Mouse (Mus musculus): ENCODE data around the gene Snx29.

Gene Snx29

DNA sequence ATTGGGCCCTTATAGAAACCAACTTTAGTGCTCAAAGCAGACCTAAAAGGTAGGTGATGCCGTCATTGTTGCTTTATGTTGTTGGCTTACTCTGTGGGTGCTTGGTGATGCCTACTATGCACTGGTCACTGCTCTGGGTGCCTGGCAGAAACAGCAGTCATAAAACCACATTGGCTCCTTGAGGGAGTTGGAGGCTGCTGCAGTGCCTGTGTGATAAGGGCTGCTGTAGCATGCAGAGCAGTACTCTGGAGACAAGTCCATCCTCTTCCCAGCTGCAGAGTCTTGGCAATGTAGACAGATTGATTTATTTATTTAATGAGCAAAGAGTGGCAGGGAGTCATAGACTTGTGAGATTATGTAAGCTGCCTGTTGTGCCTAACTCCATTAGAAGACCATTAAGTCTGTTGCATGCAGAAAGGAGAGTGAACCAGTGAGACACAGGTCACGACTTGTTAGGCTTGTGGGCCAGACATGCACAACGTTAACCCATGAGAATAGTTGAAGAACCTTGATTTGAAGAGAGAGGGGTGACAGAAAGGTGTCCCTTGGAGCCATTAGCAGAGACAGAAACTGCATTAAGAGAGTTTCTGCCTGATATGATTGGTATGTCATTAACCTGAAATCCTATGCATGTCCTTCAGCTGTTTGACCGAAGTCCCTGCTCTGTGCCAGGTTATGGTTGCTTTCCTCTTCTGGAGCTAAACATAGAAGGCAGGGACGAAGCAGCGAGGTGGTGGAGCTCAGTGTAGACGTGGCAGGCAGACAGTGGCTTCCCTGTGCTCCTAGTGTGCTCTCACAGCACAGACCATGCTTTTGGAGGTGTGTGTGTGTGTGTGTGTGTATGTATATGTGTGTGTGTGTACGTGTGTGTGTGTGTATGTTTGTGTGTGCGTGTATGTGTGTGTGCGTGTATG, 267.3 kb downstream of the Snx29 start:
- no peak for DNase-seq (ENCODE audit: low spot score in 2 of 2)

DNA sequence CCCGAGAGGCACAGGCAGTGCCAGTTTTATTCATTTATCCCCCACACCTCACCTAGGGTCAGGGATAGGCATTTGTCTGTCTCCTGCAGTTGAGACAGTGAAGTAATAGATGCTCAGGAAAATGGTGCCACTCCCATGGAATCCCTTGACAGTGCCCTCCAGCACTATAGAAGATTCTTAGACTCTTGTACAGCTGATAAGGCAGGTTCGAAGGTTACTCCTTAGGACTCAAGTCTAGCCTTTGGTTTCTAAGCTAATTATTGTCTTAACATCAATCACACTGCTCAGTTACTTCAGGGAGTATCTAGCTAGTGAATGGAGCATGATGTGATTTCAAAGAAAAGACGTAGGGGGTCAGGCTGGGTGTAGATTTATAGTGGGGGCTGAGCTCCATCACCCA, 273.9 kb downstream of the Snx29 start:
- no peak for DNase-seq (ENCODE audit: low spot score in 2 of 2)

GRCm38 (mm10) chr16:11597769-11598168, 275.1 kb downstream of the Snx29 start:
- no peak for DNase-seq (ENCODE audit: low spot score in 2 of 2)

DNA sequence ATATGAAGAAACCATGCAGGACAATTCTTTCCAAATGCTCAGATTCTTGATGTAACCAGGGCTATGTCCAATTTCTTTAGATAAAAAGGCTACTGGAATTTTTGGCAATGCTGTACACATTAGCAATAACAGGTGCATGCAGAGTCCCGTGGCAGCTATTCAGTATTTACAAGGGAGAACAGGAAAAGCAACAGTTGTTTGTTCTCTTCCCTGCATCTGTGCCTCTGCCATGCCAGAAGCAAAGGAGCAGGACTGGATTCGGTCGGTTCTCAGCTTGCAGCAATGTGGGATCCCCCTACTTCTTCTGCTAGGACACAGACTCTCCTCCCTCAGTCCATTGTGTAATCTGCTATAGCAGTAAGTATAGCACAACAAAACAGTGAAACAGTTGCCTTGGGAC, 276.8 kb downstream of the Snx29 start:
- no peak for DNase-seq (ENCODE audit: low spot score in 2 of 2)

- DNase-seq (ENCODE audit: low spot score in 2 of 2), result no peak
Measured at GRCm38 (mm10) chr16:11601336-11602082, 278.8 kb downstream of the Snx29 start.

DNA sequence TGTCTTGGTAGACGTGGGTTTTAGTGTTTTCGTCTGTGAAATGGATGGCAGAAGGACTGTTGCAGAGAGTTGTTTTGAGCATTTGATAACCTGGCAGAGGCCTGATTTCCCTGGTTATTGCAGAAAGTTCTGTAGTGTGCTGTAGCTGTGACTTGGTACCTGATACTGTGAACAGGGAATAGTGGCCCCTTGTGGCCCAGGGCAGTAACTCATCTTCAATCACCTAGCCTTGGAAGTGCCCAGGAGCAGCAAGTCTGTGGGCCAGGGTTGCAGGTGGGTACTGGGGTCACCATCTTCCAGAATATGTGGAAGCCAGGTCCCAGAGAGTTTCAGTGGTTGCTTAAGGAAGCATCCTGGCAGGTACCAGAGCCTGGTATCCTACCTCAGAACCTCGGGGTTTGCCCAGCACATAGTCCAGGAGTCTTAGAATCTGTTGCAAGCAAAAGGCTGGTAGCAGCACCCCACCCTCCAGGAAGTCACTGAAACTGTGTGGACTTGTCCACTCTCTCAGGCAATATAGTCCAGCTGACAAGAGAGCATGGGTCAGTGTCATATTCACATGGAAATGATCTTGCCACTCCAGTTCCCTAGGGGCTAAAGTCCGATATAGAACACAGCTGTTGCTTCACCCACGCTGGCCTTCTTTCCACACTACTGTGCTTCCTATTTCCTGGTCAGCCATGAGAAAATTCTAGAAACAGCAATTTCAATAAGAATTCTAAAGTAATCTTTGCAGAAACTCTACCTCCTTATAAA, 281.1 kb downstream of the Snx29 start:
- DNase-seq (ENCODE audit: low spot score in 2 of 2), result no peak

GRCm38 (mm10) chr16:11612526-11613126, 289.9 kb downstream of the Snx29 start:
- DNase-seq (ENCODE audit: low spot score in 2 of 2), result no peak

GRCm38 (mm10) chr16:11614401-11615014, 291.8 kb downstream of the Snx29 start:
- DNase-seq (ENCODE audit: low spot score in 2 of 2), result no peak

- DNase-seq (ENCODE audit: low spot score in 2 of 2), result no peak
Measured at GRCm38 (mm10) chr16:11615633-11616032, 292.9 kb downstream of the Snx29 start.

- no peak for DNase-seq (ENCODE audit: low spot score in 2 of 2)
Measured at GRCm38 (mm10) chr16:11619951-11620350, 297.2 kb downstream of the Snx29 start.

DNA sequence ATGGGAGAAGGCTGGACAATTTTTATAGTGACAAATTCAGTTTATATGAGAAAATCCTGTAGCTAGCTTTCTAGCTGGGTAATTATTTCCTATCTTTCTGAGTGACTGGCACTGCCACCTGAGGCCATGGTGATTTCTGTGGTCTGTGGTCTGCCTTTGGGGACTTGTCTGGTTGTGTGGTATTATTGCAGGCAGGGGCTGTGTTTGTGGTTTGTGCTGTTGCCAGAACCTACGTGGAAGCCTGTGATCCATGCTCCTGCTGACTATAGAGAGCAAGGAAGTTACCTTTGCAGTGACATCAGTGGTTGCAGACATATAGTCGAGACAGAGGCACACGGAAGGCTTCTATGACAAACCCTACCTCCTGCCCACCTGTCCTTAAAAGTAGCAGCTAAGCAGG, 298.3 kb downstream of the Snx29 start:
- DNase-seq (ENCODE audit: low spot score in 2 of 2), result no peak

- no peak for DNase-seq (ENCODE audit: low spot score in 2 of 2)
Measured at GRCm38 (mm10) chr16:11621664-11622063, 299.0 kb downstream of the Snx29 start.

DNA sequence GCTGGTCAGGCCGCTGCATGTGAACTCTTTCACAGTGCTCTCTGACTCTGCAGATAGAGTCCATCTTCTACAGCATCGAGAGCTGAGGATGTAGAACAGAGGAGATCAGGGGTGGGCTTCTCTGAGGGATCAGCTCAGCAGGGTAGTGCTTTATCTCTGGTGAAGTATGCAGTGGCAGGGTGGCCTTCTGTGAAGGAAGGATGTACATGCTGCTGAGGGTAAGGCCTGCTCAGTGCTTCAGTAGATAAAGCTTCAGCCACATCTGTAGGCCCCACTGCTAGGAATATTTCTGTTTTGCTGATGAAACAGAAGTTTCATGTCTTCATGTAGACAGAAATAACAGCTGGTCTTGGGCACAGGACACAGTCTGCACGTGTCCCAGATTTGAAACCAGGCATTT, 300.3 kb downstream of the Snx29 start:
- no peak for DNase-seq (ENCODE audit: low spot score in 2 of 2)

DNA sequence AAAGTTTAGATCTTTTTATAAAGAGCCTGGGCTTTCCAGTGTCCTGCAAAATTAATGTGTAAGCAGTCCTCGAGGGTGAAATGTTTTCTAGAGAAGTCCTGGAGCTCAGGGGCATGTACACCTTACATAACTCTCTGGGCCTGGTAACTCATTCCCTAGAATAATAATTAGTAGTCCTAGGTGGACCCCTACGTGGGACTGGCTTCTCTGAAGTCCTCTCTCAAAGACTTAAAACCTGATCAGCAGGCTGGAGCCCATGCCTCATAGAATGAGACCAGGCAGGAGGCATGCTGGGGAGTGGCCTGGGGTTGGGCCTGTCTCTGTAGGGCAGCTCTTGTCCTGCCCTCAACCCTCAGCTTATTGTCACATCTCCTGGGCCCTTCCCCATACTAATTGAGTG, 301.4 kb downstream of the Snx29 start:
- no peak for DNase-seq (ENCODE audit: low spot score in 2 of 2)

DNA sequence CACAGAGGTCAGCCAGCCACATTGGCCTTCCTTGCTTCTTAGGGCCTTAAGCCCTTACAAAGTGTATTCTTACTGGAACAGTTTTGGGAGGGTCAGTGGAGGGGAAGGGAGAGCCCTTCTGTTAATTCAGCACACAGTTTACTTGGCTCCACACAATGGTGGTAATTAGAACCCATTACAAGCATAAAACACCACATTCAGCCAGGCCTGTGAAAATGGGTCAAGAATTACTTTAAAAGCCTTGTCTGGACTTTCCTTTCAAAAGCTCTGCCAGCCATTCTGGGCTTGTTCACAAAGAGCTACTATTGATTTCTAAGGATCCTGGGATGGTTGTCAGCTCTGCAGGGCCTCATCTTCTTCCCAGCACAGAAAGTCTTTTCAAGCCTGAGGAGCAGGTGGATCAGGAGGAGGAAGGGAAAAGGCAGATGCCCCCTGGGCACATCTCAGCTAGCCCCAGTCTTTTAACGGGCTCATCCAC, 303.3 kb downstream of the Snx29 start:
- DNase-seq (ENCODE audit: low spot score in 2 of 2), result no peak

GRCm38 (mm10) chr16:11626616-11627015, 303.9 kb downstream of the Snx29 start:
- DNase-seq (ENCODE audit: low spot score in 2 of 2), result no peak

DNA sequence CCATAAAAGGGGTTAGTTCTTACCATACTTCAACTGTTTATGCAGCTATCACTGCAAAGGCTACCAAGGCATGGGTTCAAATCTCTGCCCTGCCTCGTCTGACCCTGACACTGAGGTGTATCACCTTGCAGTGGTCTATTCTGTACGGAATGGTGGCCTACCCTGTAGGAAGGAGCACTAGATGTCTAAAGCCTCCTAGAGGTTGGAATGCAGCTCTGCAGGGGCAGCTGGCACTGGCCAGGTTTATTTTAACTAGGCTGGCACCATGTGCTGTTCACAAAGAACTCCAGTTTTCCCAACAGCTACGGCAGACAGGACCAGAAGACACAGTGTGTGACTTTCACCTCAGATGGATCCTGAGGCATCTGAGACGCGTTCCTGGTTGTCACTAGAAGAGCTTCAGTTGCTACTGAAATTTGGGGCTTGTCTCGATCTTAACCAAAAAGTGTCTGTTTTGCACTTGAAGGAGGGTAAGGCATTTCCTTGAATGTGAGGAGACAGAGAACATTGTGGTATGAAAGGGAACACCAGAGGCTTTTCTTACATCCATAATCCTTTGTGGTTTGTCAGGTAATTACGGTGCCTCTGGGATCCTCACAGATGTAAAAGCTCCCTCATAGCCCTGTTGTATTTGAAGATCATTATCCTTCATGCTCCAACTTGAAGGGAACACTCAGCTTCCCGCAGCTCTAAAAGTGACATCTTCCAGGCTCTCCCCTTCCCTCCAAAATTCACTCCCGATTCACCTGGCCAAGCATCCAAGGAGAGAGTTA, 305.3 kb downstream of the Snx29 start:
- no peak for DNase-seq (ENCODE audit: low spot score in 2 of 2)

GRCm38 (mm10) chr16:11629704-11630103, 307.0 kb downstream of the Snx29 start:
- DNase-seq (ENCODE audit: low spot score in 2 of 2), result no peak

DNA sequence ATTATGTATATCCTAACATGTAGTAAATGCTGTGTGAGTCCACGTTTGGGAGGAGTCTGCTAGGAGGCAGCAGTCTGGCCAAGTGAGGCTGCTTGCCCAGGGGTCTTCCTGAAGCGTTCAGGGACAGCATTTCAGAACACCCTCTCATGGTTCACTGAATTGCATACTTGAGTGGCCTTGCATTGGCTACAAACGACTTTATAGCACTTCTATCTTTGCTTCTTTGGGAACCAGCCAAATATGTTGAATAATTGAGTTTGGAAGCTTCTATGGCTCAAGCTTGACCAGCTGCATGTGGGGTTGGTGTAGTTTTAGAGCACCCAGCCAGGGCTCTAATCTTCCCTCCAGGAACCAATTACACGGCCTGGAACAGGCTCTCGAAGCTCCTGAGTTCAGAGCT, 307.8 kb downstream of the Snx29 start:
- no peak for DNase-seq (ENCODE audit: low spot score in 2 of 2)

DNA sequence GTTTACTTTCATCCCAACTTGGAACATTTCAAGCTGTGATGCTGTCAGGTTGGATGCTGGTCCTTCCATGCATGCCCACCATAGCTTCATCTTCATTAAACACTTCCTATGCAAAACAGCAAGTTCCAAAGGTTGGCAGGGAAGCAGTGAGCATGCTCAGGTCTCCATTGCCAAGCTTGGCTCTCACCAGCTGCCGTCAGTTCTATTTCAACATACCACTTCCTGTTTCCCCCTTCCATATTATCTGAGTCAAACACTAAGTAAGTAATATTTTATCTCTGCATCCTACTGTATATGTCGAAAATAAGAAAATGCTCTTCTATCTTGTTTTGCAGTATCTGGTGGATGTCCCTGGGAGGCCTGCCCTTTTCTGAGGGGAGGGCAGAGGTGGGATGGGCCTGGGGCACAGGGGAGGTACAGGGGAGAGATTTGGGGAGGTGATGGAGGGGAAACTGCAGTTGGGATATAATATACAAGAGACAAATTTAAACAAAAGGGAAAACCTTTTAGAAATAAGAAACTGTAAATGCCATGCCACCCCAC, 309.6 kb downstream of the Snx29 start:
- DNase-seq (ENCODE audit: low spot score in 2 of 2), result no peak

Data from urinary bladder, postnatal 36 days (tissue).